Mouse (Mus musculus) lung, embryonic 14.5 days (tissue): ENCODE measurements around the gene Mrpl43. TPM values are rescaled to one million over a fixed set of nuclear protein-coding genes. Genes with fewer than 3 reads are reported as not detected.
A peak's percentile ranks its signal among the peaks of the same experiment; 100 is the strongest.

Source experiments
- ATAC-seq: fragments of 200-750 bp; cut with Nextera tagmentation; 2 replicates; pipeline ENCODE4 v1.8.0; 2017; ENCODE audit warnings: mild to moderate bottlenecking, moderate TSS enrichment, moderate library complexity; ENCODE audit not compliant: insufficient read depth
- DNase-seq: peaks from one replicate; pipeline ENCODE4 v3.0.0-alpha.2; 2015
- H3K27ac ChIP-seq: fragments of 300-500 bp; sonication (generic); 2 replicates; pipeline ENCODE4 v1.5.1; 2014; ENCODE audit warnings: low read depth, mild to moderate bottlenecking, moderate library complexity
- H3K27me3 ChIP-seq: fragments of 300-500 bp; sonication (generic); 2 replicates; pipeline ENCODE4 v1.6.1; 2014; ENCODE audit warnings: low read length, control low read depth; ENCODE audit not compliant: insufficient read depth
- H3K36me3 ChIP-seq: fragments of 300-500 bp; sonication (generic); 2 replicates; pipeline ENCODE4 v1.6.1; 2014; ENCODE audit warnings: control low read depth; ENCODE audit not compliant: insufficient read depth
- H3K4me1 ChIP-seq: fragments of 300-500 bp; sonication (generic); 2 replicates; pipeline ENCODE4 v1.6.1; 2014; ENCODE audit warnings: antibody characterized with exemption, control low read depth; ENCODE audit not compliant: insufficient read depth
- H3K4me2 ChIP-seq: fragments of 300-500 bp; sonication (generic); 2 replicates; pipeline ENCODE4 v1.6.1; 2014; ENCODE audit warnings: mild to moderate bottlenecking
- H3K4me3 ChIP-seq: fragments of 300-500 bp; sonication (generic); 2 replicates; pipeline ENCODE4 v1.5.1; 2014; ENCODE audit warnings: low read depth, low read length
- H3K9ac ChIP-seq: fragments of 300-500 bp; sonication (generic); 2 replicates; pipeline ENCODE4 v1.6.1; 2014
- H3K9me3 ChIP-seq: fragments of 300-500 bp; sonication (generic); 2 replicates; pipeline ENCODE4 v1.6.1; 2016; ENCODE audit warnings: low read depth, low read length, control low read depth
- CTCF ChIP-seq: IDR thresholded peaks from 2 replicates; pipeline ENCODE4 v1.5.1; 2016; ENCODE audit warnings: antibody characterized with exemption, low read depth
- WGBS: fragments of 180-500 bp; shearing (Covaris S2); extraction: QIAGEN DNeasy Blood & Tissue Kit; methylation state at CpG from one replicate; pipeline ENCODE4 v1.1.7; 2014; 5-methylcytosine and 5-hydroxymethylcytosine counted together
- polyA plus RNA-seq: library from polyadenylated mRNA; unstranded; fragments of >200 nt; fragmentation: Nextera tagmentation; extraction: Ambion mirVana; gene quantifications from 2 replicates; pipeline ENCODE4 v1.2.1, GENCODE M21; 2014

Gene Mrpl43
- polyA plus RNA-seq, 1 experiment from 2014 or later: 61.3 TPM

DNA sequence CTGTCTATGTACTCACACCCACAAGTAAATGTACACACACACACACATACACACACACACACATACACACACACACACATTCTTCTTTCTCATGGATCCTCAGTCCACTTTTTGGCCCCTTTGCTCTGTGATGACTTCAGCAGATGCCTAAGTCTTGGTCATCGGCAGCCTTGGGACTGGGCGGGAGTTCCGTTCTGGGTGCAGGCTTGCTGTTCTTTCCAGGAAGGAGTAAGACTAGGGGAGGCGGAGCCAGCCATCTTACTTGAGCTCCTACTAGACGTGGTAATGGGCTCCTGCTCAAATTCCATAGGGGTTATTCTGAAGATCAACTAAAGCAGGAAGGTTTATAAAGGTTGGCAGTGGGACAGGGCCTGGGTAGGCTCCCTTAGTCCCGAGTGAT, 14.1 kb upstream of the Mrpl43 start:
- peak overlapping the region; percentile 6; the same call in 1 of the 2 replicates for H3K4me3 ChIP-seq
- peaks cover 25% of the 10 kb centered on the region for H3K4me1 ChIP-seq
- no peaks in the 10 kb centered on the region for H3K9me3 ChIP-seq
- H3K36me3 ChIP-seq: peaks cover 44% of the 10 kb centered on the region
- ATAC-seq: no peak
- H3K27me3 ChIP-seq: no peaks in the 10 kb centered on the region
- H3K4me2 ChIP-seq: peak overlapping the region; percentile 97
- TF ChIP-seq CTCF: no peak
- DNase-seq: peak; percentile 60
- WGBS: 51% methylated on average over 6 of the region's 6 CpGs
- H3K9ac ChIP-seq: 0 out of 2 replicates have a peak overlapping the region, but pooled peaks have one; percentile 23
- H3K27ac ChIP-seq: no peak overlapping the region

DNA sequence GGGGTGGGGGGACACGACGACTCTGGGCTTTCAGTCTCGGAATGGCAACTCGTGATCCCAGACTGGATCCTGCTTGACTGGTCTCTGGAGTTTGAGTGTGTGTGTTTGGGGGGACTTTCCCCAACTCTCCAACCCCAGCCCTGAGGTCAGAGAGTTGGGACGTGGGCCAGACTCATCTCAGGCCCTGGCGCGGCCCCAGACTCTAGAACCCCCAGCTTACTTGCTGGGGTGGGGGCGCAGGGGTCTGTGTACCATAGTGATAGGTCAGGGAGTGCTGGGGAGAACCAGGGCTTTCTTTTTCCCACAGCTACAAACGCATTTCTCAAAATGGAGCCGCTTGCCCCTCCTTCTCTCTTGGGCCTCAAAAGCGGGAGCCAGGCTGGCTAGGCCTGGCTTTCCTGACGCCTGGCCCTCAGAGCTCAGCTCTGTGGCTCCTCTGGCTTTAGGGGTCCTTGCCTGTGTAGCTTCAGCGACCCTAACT, 12.1 kb upstream of the Mrpl43 start:
- peaks cover 26% of the 10 kb centered on the region for H3K36me3 ChIP-seq
- WGBS: 0% methylated on average over 13 of the region's 13 CpGs

GRCm38 (mm10) chr19:45017909-45018308, 11.7 kb upstream of the Mrpl43 start:
- Histone ChIP-seq H3K27ac (peak overlapping the region; percentile 99), H3K4me2 (peak overlapping the region; percentile 97), H3K4me3 (peak overlapping the region; percentile 64), H3K36me3 (peaks cover 22% of the 10 kb centered on the region), H3K4me1 (peaks cover 36% of the 10 kb centered on the region), H3K9ac (peak overlapping the region; percentile 91), H3K9me3 (no peaks in the 10 kb centered on the region), H3K27me3 (no peaks in the 10 kb centered on the region)
- no peak for TF ChIP-seq CTCF
- ATAC-seq (peak; percentile 61), DNase-seq (peak; percentile 92)
- WGBS: under 1% methylated on average over 48 of the region's 48 CpGs

More for the DNA sequence above, 12.1 kb upstream of the Mrpl43 start:
- no peak for TF ChIP-seq CTCF
- H3K9ac ChIP-seq: peak overlapping the region; percentile 91
- H3K27me3 ChIP-seq: no peaks in the 10 kb centered on the region
- ATAC-seq: peak; percentile 3; the same call in 1 of the 2 replicates
- peak overlapping the region; percentile 97 for H3K4me2 ChIP-seq
- peak overlapping the region; percentile 99 for H3K27ac ChIP-seq
- no peaks in the 10 kb centered on the region for H3K9me3 ChIP-seq
- H3K4me3 ChIP-seq: peak overlapping the region; percentile 64
- DNase-seq: peak; percentile 63
- peaks cover 36% of the 10 kb centered on the region for H3K4me1 ChIP-seq

DNA sequence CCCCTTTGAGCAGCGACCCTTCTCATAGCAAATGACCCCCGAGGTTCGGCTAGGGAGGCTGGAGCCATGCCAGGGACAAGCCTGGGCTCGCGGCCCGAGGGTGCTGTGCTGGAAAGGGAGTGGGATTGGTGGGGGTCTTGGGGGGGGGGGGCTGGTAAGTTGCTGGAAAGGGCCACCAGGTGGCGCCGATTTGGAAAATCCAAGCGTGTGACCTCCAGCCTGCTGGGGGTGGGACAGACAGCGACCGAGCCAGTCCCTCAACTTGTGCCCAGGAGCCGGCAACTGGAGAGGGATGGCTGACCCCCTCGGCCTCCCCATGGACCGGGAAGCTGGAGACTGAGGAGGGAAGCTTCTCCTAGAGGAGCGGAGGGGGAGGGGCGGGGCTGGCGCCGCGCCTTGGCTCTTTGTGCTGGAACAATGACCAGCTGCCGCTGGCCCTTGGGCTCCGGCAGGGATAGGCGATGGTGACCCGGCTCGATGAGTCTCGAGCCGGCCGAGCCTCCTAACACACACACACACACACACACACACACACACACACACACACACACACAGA, 11.1 kb upstream of the Mrpl43 start:
- DNase-seq: peak; percentile 90
- peak; percentile 47 for ATAC-seq
- H3K36me3 ChIP-seq: peaks cover 18% of the 10 kb centered on the region
- H3K9ac ChIP-seq: peak overlapping the region; percentile 91
- peak overlapping the region; percentile 99 for H3K27ac ChIP-seq
- no peaks in the 10 kb centered on the region for H3K9me3 ChIP-seq
- peak; percentile 63 for TF ChIP-seq CTCF
- under 1% methylated on average over 24 of the region's 27 CpGs for WGBS
- H3K4me1 ChIP-seq: peaks cover 36% of the 10 kb centered on the region
- no peaks in the 10 kb centered on the region for H3K27me3 ChIP-seq
- peak overlapping the region; percentile 64 for H3K4me3 ChIP-seq
- H3K4me2 ChIP-seq: peak overlapping the region; percentile 97

DNA sequence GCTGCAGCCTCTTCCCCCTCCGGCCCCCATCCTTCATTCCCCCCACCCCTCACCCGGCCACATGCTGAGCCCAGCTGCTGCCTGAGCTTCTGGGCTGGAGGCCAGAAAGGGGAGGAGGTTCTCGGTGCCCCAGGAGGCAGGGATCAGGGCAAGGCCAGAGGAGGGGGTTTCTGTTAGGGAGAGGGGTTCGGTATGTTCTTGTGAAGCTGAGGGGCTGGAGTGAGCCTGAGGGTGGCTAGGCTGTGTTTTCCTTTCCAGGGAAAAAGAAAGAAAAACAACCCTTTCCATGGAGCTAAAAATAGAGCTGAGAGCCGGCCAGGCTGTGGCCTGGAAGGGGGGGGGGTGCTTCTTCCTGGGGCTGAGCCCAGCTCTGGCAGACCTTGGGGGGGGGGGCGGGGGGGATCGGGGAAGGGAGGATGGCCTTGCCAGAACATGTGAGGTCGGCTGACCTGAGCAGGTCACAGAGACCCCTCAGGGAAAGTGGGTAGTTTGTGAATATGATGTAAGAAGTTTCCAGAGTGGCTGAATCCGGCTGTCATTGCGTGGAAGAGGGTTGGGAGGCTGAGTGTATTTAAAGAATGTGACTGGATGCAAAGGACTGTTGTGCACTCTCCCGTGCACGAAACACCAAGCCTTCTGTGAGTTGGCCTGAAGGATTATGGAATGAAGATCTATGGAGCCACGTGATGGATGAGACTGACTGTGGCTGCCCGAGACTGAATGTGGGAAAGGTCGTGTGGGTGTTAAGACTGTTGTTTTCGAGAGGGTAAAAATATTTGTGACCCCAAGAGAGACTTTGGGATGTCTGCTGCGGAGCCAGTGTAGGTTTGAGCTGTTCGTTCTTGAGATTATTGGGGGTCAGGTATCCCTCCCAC, 10.3 kb upstream of the Mrpl43 start:
- ATAC-seq (peak; percentile 42), DNase-seq (peak; percentile 93)
- Histone ChIP-seq H3K4me1 (peaks cover 36% of the 10 kb centered on the region), H3K27me3 (no peaks in the 10 kb centered on the region), H3K4me3 (peak overlapping the region; percentile 64), H3K4me2 (peak overlapping the region; percentile 97), H3K36me3 (peaks cover 18% of the 10 kb centered on the region), H3K9me3 (no peaks in the 10 kb centered on the region), H3K27ac (peak overlapping the region; percentile 99), H3K9ac (peak overlapping the region; percentile 91)
- WGBS: under 1% methylated on average over 17 of the region's 18 CpGs
- no peak for TF ChIP-seq CTCF

- TF ChIP-seq CTCF: no peak
- Histone ChIP-seq H3K4me3 (peak overlapping the region; percentile 64), H3K27me3 (no peaks in the 10 kb centered on the region), H3K9ac (peak overlapping the region; percentile 91), H3K9me3 (no peaks in the 10 kb centered on the region), H3K4me1 (peaks cover 29% of the 10 kb centered on the region), H3K4me2 (peak overlapping the region; percentile 97), H3K36me3 (peaks cover 21% of the 10 kb centered on the region), H3K27ac (peak overlapping the region; percentile 99)
- 0% methylated on average over 34 of the region's 34 CpGs for WGBS
- DNase-seq (peak; percentile 43), ATAC-seq (peak; percentile 1; the same call in 1 of the 2 replicates)
Measured at GRCm38 (mm10) chr19:45015518-45016281, 9.5 kb upstream of the Mrpl43 start.
